1 mouse cellular context compared by ENCODE assay signal in genomic region chr6:72615561-72616375, GRCm38 (mm10).
TF ChIP-seq lines count a peak whose summit lies in the region.

No protein-coding gene starts in this region.

TF ChIP-seq in MEL, 35 proteins besides CTCF, POLR2A, EP300 and RAD21 (continued from another document):
- TF ChIP-seq HCFC1 (IDR thresholded peaks at IDR 0.05; ENCODE audit: low read depth, low read length), result no peak
- TF ChIP-seq MAFK (IDR thresholded peaks at IDR 0.05; ENCODE audit: borderline replicate concordance, low read depth, low read length), result no peak
- TF ChIP-seq MAZ (IDR thresholded peaks at IDR 0.05; ENCODE audit: low read depth, low read length), result no peak
- TF ChIP-seq BHLHE40 (IDR thresholded peaks at IDR 0.05; ENCODE audit: borderline replicate concordance, low read depth, low read length), result no peak
- TF ChIP-seq ETS1 (IDR thresholded peaks at IDR 0.05; ENCODE audit: low read depth, low read length), result no peak
- no peak for TF ChIP-seq TBP (IDR thresholded peaks at IDR 0.05; ENCODE audit: low read depth, low read length)
- TF ChIP-seq ZKSCAN1 (IDR thresholded peaks at IDR 0.05; ENCODE audit: low read depth, low read length), result no peak
